Mouse (Mus musculus) CD8-positive naive resting alpha-beta T cell, adult 2 months (primary cell): ENCODE results near the gene Atp5mpl.

Source experiments
- DNase-seq, 2 experiments: peaks; one replicate each; pipeline ENCODE4 v3.0.0; 2022; ENCODE audit warnings: low read depth in 2 of 2, low spot score in 2 of 2

Gene Atp5mpl

GRCm38 (mm10) chr12:111914031-111914430 lies 52.7 kb downstream of the Atp5mpl start:
- peak; percentile 40 to 42 for DNase-seq

DNA sequence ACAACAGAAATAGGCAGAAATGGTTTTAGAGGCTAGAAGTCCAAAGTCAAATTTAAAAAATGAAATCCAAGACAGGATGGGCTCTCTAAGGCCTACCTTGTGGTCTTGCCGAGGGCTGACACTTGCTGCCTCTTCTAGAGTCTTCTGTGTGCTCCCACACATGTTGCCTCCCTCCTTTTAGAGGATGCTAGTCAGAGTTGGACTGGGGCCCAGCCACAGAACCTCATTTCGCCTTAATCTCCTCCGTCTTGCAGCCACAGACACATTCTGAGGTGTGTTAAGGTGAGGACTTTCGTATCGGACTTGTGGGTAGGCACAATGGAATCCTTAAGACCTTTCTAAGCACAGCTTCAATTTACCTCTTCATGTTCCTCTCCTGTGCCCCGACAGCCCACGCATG lies 54.0 kb downstream of the Atp5mpl start:
- DNase-seq, result peak; percentile 28 to 29

DNA sequence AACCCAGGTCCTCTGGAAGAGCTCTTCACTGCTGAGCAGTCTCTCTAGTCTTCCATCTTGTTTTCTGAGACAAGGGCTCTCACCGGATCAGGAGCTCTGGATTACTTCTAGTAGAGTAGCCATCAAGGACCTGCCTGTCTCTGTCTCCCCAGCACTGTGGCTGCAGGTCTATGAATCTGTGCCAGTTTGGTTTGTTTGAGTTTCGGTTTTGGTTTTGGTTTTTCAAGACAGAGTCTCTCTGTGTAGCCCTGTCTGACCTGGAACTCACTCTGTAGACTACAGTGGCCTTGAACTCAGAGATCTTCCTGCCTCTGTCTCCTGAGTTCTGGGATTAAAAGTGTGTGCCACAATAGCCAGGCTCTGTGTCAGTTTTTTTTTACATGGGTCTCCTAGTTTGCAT lies 55.0 kb downstream of the Atp5mpl start:
- DNase-seq, result peak in 1 of 2 experiments; percentile 25
